Mouse (Mus musculus) stomach, postnatal 0 days (tissue): ENCODE measurements at regions not wholly inside any gene's neighbourhood (a gene's known extent, or its start where the extent isn't known, plus 50 kb on each side); places are given as distances from the start of the nearest gene placed in this dataset.

ENCODE experiments used
- CTCF ChIP-seq: IDR thresholded peaks from 2 replicates; pipeline ENCODE4 v1.5.1; 2016; ENCODE audit warnings: antibody characterized with exemption, low read depth, mild to moderate bottlenecking, moderate library complexity
- EP300 ChIP-seq: optimal IDR thresholded peaks from 2 replicates; pipeline ENCODE3; 2016; ENCODE audit warnings: antibody characterized with exemption

DNA sequence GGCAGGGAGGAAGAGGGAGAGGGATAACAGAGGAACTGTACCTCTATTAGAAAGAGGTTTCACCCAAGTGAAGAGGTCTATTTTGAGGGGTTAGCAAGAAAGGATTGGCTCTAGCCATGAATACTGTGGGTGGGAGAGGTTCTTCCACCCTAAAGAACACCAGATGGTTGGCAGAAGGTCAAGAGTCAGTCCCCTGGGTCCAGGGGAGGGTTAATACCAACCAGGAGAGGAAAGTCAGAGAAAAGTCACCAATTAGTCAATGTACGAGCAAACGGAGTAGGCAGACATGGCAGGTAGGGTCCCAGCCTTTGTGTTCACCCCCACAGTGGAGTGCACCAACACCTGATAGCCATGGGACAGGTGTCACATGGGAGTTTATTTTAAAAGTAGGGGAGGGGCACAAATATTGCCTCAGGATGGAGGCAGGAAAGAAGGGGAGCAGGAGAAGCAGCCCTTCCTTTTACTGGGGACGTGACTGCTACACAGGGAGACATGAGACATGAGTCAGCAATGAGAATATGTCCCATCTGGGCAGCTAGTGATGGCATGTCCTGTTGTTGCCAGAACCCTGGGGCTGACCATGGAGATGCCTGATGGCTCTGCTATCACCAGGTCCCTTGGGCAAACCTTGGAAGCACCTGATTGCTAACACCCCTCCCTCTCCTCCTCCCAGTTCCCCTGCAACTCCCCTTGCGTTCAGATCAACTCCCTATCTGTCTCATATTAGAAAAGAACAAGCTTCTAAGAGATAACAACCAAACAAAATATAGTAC is 593.4 kb upstream of the Cited2 start:
- TF ChIP-seq CTCF (no peak), EP300 (no peak)
